Mouse (Mus musculus) MEL (cell line): ENCODE results near the gene Psmb11. TPM values are rescaled to one million over a fixed set of nuclear protein-coding genes. Genes with fewer than 3 reads are reported as not detected.

ENCODE experiments used
- DNase-seq: peaks from one replicate; pipeline ENCODE4 v3.0.0; 2011; ENCODE audit warnings: low read depth, low spot score
- H3K27ac ChIP-seq: 2 replicates; pipeline ENCODE4 v1.5.1; 2012; ENCODE audit warnings: low read depth, mild to moderate bottlenecking, control low read depth, low read length, moderate library complexity; ENCODE audit not compliant: control insufficient read depth
- H3K27me3 ChIP-seq, 2 experiments: fragments of 150-350 bp in 1 of 2; sonication (generic) in 1 of 2; 2 replicates each; pipeline ENCODE4 v1.6.1; 2012; ENCODE audit warnings: low read length in 2 of 2, mild to moderate bottlenecking in 2 of 2, improper control_type of control experiment in 1 of 2, moderate library complexity in 1 of 2; ENCODE audit not compliant: insufficient read depth in 2 of 2, control insufficient read depth in 1 of 2
- H3K36me3 ChIP-seq, 2 experiments: 2 replicates each; pipeline ENCODE4 v1.6.1; 2012 to 2014; ENCODE audit warnings: low read length in 2 of 2, improper control_type of control experiment in 1 of 2, inconsistent platforms in 1 of 2, mild to moderate bottlenecking in 1 of 2; ENCODE audit not compliant: insufficient read depth in 2 of 2, control insufficient read depth in 1 of 2
- H3K4me1 ChIP-seq, 2 experiments: fragments of 150-350 bp in 1 of 2; sonication (generic) in 1 of 2; 2 replicates each; pipeline ENCODE4 v1.6.1; 2012; ENCODE audit warnings: low read length in 2 of 2, improper control_type of control experiment in 1 of 2, mild to moderate bottlenecking in 1 of 2; ENCODE audit not compliant: insufficient read depth in 2 of 2, control insufficient read depth in 1 of 2
- H3K4me3 ChIP-seq, 2 experiments: fragments of 150-350 bp in 1 of 2; sonication (generic) in 1 of 2; 2 replicates each; pipeline ENCODE4 v1.5.1; 2012; ENCODE audit warnings: low read depth in 2 of 2, low read length in 2 of 2, mild to moderate bottlenecking in 2 of 2, moderate library complexity in 2 of 2, control low read depth in 1 of 2, improper control_type of control experiment in 1 of 2; ENCODE audit not compliant: control insufficient read depth in 1 of 2, insufficient read depth in 1 of 2
- H3K79me2 ChIP-seq: 2 replicates; pipeline ENCODE4 v1.6.1; 2012; ENCODE audit warnings: mild to moderate bottlenecking, low read length, moderate library complexity; ENCODE audit not compliant: control insufficient read depth, poor library complexity, insufficient read depth
- H3K9ac ChIP-seq: 2 replicates; pipeline ENCODE4 v1.6.1; 2012; ENCODE audit warnings: low read depth, mild to moderate bottlenecking, control low read depth, low read length, moderate library complexity; ENCODE audit not compliant: control insufficient read depth, poor library complexity, severe bottlenecking
- H3K9me3 ChIP-seq: fragments of 150-350 bp; sonication (generic); replicated peaks from 2 replicates; pipeline ENCODE4 v1.6.1; 2012; ENCODE audit warnings: mild to moderate bottlenecking, low read length, improper control_type of control experiment, moderate library complexity; ENCODE audit not compliant: insufficient read depth
- CHD1 ChIP-seq: IDR thresholded peaks from 2 replicates; pipeline ENCODE4 v1.6.1; 2012; ENCODE audit warnings: low read depth, mild to moderate bottlenecking, inconsistent platforms, low read length, improper control_type of control experiment
- CTCF ChIP-seq, 3 experiments: IDR thresholded peaks in 2 of 3; conservative IDR thresholded peaks in 1 of 3; 2 replicates each; pipeline ENCODE4 v1.5.1; 2011 to 2012; ENCODE audit warnings: low read length in 3 of 3, low read depth in 2 of 3, mild to moderate bottlenecking in 2 of 3, improper control_type of control experiment in 1 of 3, inconsistent platforms in 1 of 3, mixed read lengths in 1 of 3, moderate library complexity in 1 of 3; ENCODE audit not compliant: control insufficient read depth in 1 of 3, insufficient read depth in 1 of 3, poor library complexity in 1 of 3, severe bottlenecking in 1 of 3
- E2F4 ChIP-seq: IDR thresholded peaks from 2 replicates; pipeline ENCODE4 v1.6.1; 2011; ENCODE audit warnings: low read depth, low read length, improper control_type of control experiment, borderline replicate concordance
- ELF1 ChIP-seq: IDR thresholded peaks from 2 replicates; pipeline ENCODE4 v1.6.1; 2014; ENCODE audit warnings: low read depth, mild to moderate bottlenecking, inconsistent platforms, low read length, improper control_type of control experiment, moderate library complexity
- EP300 ChIP-seq, 2 experiments: IDR thresholded peaks; 2 replicates each; pipeline ENCODE4 v1.6.1; 2011; ENCODE audit warnings: improper control_type of control experiment in 2 of 2, low read length in 2 of 2, low read depth in 1 of 2, mild to moderate bottlenecking in 1 of 2
- GABPA ChIP-seq: IDR thresholded peaks from 2 replicates; pipeline ENCODE4 v1.6.1; 2012; ENCODE audit warnings: low read depth, mild to moderate bottlenecking, inconsistent platforms, low read length, improper control_type of control experiment, moderate library complexity
- GATA1 ChIP-seq: IDR thresholded peaks from 2 replicates; pipeline ENCODE4 v1.6.1; 2011; ENCODE audit warnings: low read depth, low read length, improper control_type of control experiment
- HCFC1 ChIP-seq: IDR thresholded peaks from 2 replicates; pipeline ENCODE4 v1.6.1; 2012; ENCODE audit warnings: low read depth, mild to moderate bottlenecking, inconsistent platforms, low read length, improper control_type of control experiment, moderate library complexity
- JUND ChIP-seq: IDR thresholded peaks from 2 replicates; pipeline ENCODE4 v1.6.1; 2011; ENCODE audit warnings: low read depth, mild to moderate bottlenecking, improper control_type of control experiment, low read length
- MAX ChIP-seq: IDR thresholded peaks from 2 replicates; pipeline ENCODE4 v1.6.1; 2011; ENCODE audit warnings: low read length, improper control_type of control experiment
- NELFE ChIP-seq: IDR thresholded peaks from 2 replicates; pipeline ENCODE4 v1.6.1; 2011; ENCODE audit warnings: low read depth, low read length, improper control_type of control experiment
- POLR2A ChIP-seq, 2 experiments: IDR thresholded peaks; 2 replicates each; pipeline ENCODE4 v1.6.1; 2011 to 2012; ENCODE audit warnings: low read length in 2 of 2, mild to moderate bottlenecking in 2 of 2, control low read depth in 1 of 2, improper control_type of control experiment in 1 of 2, low read depth in 1 of 2, moderate library complexity in 1 of 2; ENCODE audit not compliant: control insufficient read depth in 1 of 2, insufficient read depth in 1 of 2, poor library complexity in 1 of 2
- POLR2AphosphoS5 ChIP-seq: IDR thresholded peaks from 2 replicates; pipeline ENCODE4 v1.6.1; 2012; ENCODE audit warnings: low read depth, borderline replicate concordance, mild to moderate bottlenecking, inconsistent platforms, low read length, moderate library complexity, mixed read lengths
- RAD21 ChIP-seq: IDR thresholded peaks from 2 replicates; pipeline ENCODE4 v1.6.1; 2011; ENCODE audit warnings: mild to moderate bottlenecking, low read depth, low read length, improper control_type of control experiment
- RCOR1 ChIP-seq: IDR thresholded peaks from 2 replicates; pipeline ENCODE4 v1.6.1; 2012; ENCODE audit warnings: low read depth, mild to moderate bottlenecking, inconsistent platforms, low read length, improper control_type of control experiment
- SMC3 ChIP-seq: IDR thresholded peaks from 2 replicates; pipeline ENCODE4 v1.6.1; 2011; ENCODE audit warnings: low read depth, low read length, improper control_type of control experiment
- TAL1 ChIP-seq: IDR thresholded peaks from 2 replicates; pipeline ENCODE4 v1.6.1; 2012; ENCODE audit warnings: mild to moderate bottlenecking, inconsistent platforms, low read length, moderate library complexity, mixed read lengths
- UBTF ChIP-seq: IDR thresholded peaks from 2 replicates; pipeline ENCODE4 v1.6.1; 2012; ENCODE audit warnings: low read depth, mild to moderate bottlenecking, inconsistent platforms, low read length, improper control_type of control experiment, moderate library complexity, borderline replicate concordance; ENCODE audit not compliant: insufficient read depth
- USF2 ChIP-seq, 2 experiments: IDR thresholded peaks; 2 replicates each; pipeline ENCODE4 v1.6.1; 2011 to 2012; ENCODE audit warnings: improper control_type of control experiment in 2 of 2, low read length in 2 of 2, borderline replicate concordance in 1 of 2, inconsistent platforms in 1 of 2, low read depth in 1 of 2, mild to moderate bottlenecking in 1 of 2; ENCODE audit not compliant: insufficient read depth in 1 of 2
- ZC3H11A ChIP-seq: IDR thresholded peaks from 2 replicates; pipeline ENCODE4 v1.6.1; 2012; ENCODE audit warnings: low read depth, mild to moderate bottlenecking, inconsistent platforms, low read length, improper control_type of control experiment
- ZKSCAN1 ChIP-seq: IDR thresholded peaks from 2 replicates; pipeline ENCODE4 v1.6.1; 2012; ENCODE audit warnings: low read depth, mild to moderate bottlenecking, inconsistent platforms, low read length, improper control_type of control experiment, moderate library complexity
- ZMIZ1 ChIP-seq: IDR thresholded peaks from 2 replicates; pipeline ENCODE4 v1.6.1; 2012; ENCODE audit warnings: low read depth, mild to moderate bottlenecking, inconsistent platforms, low read length, improper control_type of control experiment, moderate library complexity
- ZNF384 ChIP-seq: IDR thresholded peaks from 2 replicates; pipeline ENCODE4 v1.6.1; 2012; ENCODE audit warnings: low read depth, mild to moderate bottlenecking, inconsistent platforms, low read length, improper control_type of control experiment
- polyA plus RNA-seq, 2 experiments: library from polyadenylated mRNA; stranded (reverse) in 1 of 2; unstranded in 1 of 2; fragments of >175 nt in 1 of 2; fragments of >200 nt in 1 of 2; gene quantifications; 2 replicates each; pipeline versions ENCODE4 v1.2.1 to v1.2.4; 2012; ENCODE audit warnings: low replicate concordance in 2 of 2, low read depth in 1 of 2; ENCODE audit not compliant: insufficient read length in 2 of 2, insufficient read depth in 1 of 2, missing spikeins in 1 of 2
- total RNA-seq: library from RNA; depleted of rRNA; stranded (reverse); fragments of 300-350 nt; gene quantifications from 2 replicates; pipeline ENCODE4 v1.2.3, GENCODE M21; 2012

Gene Psmb11
- total and polyA plus RNA-seq, 3 experiments = 0.06 TPM; not detected in 2

DNA sequence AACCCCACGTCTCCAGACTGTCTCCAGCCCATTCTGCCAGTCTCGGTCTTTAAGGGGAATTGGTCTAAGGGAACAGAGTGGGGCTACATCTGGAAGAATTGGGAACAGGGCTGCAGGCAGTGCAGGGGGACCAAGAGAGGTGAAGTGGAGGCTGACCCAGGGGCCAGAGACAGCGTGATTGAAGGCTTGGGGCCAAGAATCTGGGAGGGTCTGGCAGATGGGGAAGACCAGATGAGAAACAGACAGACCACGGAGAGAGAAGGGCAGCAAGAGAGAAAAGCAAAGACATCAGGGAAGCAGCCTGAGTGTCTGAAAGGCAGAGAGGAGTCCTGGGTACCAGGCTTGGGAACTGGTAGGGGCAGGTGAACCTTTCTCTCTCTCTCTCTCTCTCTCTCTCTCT is 18.9 kb downstream of the Psmb11 start:
- Histone ChIP-seq H3K36me3 (no peaks in the 10 kb centered on the region; a peak in 1 of 4 replicates), H3K79me2 (no peaks in the 10 kb centered on the region; the same call in 1 of the 2 replicates), H3K27ac (no peak overlapping the region), H3K27me3 (no peaks in the 10 kb centered on the region), H3K9me3 (no peaks in the 10 kb centered on the region), H3K4me3 (no peak overlapping the region), H3K9ac (no peak overlapping the region), H3K4me1 (peaks cover 4% of the 10 kb centered on the region in 2 experiments; a peak in 2 of 4 replicates)
- TF ChIP-seq SMC3 = no peak
- no peak for TF ChIP-seq ZC3H11A
- TF ChIP-seq POLR2AphosphoS5 = no peak
- no peak for TF ChIP-seq JUND
- no peak for TF ChIP-seq CTCF (IDR thresholded peaks at IDR 0.05 in 2 of 3, conservative IDR thresholded peaks at IDR 0.05 in 1 of 3; ENCODE audit: control insufficient read depth in 1 of 3, insufficient read depth in 1 of 3, low read depth in 2 of 3, low read length in 3 of 3, poor library complexity in 1 of 3, severe bottlenecking in 1 of 3)
- TF ChIP-seq RAD21 = no peak
- TF ChIP-seq ZKSCAN1 = no peak
- TF ChIP-seq E2F4 = no peak
- TF ChIP-seq ZMIZ1 = no peak
- DNase-seq = no peak

GRCm38 (mm10) chr14:54640946-54641304 is 19.7 kb downstream of the Psmb11 start, which contains the start of gene Gm17606:
TSS of gene Gm17606 (plus strand) at chr14:54640952.
- Histone ChIP-seq H3K4me3 (peak within 1 kb of the TSS; percentile 66 to 92), H3K79me2 (no peaks in the 10 kb centered on the region; the same call in 1 of the 2 replicates), H3K9me3 (no peaks in the 10 kb centered on the region), H3K27ac (peak within 1 kb of the TSS; percentile 63), H3K27me3 (no peaks in the 10 kb centered on the region), H3K4me1 (peaks cover 4% of the 10 kb centered on the region in 2 experiments; a peak in 2 of 4 replicates), H3K9ac (peak within 1 kb of the TSS; percentile 77), H3K36me3 (no peaks in the 10 kb centered on the region; a peak in 2 of 4 replicates)
- TF ChIP-seq ZNF384 = no peak
- no peak for TF ChIP-seq USF2 (IDR thresholded peaks at IDR 0.05; ENCODE audit: borderline replicate concordance in 1 of 2, insufficient read depth in 1 of 2, low read depth in 1 of 2, low read length in 2 of 2)
- no peak for TF ChIP-seq ZC3H11A
- no peak for TF ChIP-seq TAL1
- no peak for TF ChIP-seq GABPA
- TF ChIP-seq POLR2A (IDR thresholded peaks at IDR 0.05; ENCODE audit: control insufficient read depth in 1 of 2, insufficient read depth in 1 of 2, low read depth in 1 of 2, low read length in 2 of 2, poor library complexity in 1 of 2) = peak in 1 of 2 experiments; percentile 49; a peak in 1 of 4 replicates
- TF ChIP-seq MAX = no peak
- no peak for TF ChIP-seq RCOR1
- TF ChIP-seq UBTF = no peak
- TF ChIP-seq ELF1 = no peak
- no peak for TF ChIP-seq HCFC1
- peak; percentile 47; the same call in 1 of the 2 replicates for TF ChIP-seq NELFE
- TF ChIP-seq EP300 (IDR thresholded peaks at IDR 0.05; ENCODE audit: low read depth in 1 of 2, low read length in 2 of 2) = no peak
- TF ChIP-seq CHD1 = no peak
- no peak for TF ChIP-seq JUND
- TF ChIP-seq GATA1 = no peak
- DNase-seq = no peak
